Mouse (Mus musculus) left cerebral cortex, adult 8-10 months (tissue): ENCODE results near the gene Yipf3. TPM values are rescaled to one million over a fixed set of nuclear protein-coding genes. Genes with fewer than 3 reads are reported as not detected.
A peak's percentile ranks its signal among the peaks of the same experiment; 100 is the strongest.

Experiments used
- DNase-seq, 2 experiments: peaks; one replicate each; pipeline ENCODE4 v3.0.0; 2022; ENCODE audit warnings: low spot score in 2 of 2
- microRNA-seq, 2 experiments: library from miRNA; unstranded; fragments of <30 nt; microRNA quantifications; one replicate each; pipeline ENCODE4 v1.2.0; 2022
- total RNA-seq, 4 experiments: library from RNA; stranded (reverse); gene quantifications; 2 replicates each; pipeline ENCODE4 v1.2.4; 2022

The Yipf3 gene
- total RNA-seq, 4 experiments from 2014 or later = 72.8 to 90.6 (median 79.7) TPM

DNA sequence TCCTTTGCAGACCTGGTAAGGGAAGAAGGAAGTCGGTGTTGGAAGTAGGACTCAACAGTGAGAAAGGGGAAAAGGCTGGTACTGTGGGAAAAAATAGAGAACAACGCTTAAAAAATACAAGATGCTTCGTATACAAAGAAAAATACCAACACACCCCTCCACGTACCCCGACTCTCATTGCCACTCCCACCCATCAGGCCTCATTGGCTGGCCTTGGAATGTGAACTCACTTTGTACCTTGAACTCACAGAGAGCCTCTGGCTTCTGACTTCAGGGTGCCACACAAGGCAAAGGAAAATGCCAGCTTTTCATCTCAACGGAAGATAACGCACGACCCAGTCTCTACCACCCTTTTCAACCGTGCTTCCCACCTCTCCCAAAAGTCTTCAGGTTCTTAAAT lies 35.3 kb downstream of the Yipf3 start:
- no peak for DNase-seq

DNA sequence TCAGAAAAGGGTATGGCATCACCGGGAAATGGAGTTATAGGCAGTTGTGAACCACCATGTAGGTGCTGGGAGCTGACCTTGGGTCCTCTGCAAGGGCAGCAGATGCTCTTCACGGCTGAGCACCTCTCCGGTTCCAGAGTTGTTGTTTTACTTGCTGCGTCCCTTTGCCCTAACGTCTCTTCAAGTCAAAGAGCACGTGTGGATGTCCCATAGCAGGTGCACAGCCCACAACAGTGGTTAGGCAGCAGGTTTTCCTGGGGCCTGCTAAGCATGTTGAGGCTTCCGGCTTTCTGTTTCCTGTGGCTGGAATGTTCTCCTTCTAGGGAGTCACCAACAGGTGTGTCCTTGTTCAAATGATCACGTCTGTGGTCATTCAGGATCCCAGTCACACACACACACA lies 36.0 kb downstream of the Yipf3 start:
- no peak for DNase-seq

DNA sequence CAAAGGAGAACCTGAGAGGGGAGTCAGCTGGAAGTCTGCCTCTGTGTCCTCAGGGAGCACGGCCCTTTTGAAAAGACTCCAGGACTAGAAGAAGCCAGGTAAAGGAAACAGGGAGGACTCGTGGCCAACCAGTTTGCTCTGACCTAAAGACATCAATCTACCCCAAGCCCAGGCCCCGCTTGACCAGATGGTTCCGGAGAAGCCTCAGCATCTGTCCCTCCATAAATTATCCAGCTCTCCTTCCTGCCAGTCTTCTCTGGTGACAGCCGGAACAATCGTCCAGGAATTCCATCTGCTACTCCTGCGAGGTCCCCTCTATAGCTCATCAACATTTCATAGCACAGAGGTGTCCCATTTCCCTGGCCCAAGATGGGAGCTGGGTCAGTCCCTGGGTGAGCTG lies 36.8 kb downstream of the Yipf3 start:
- no peak for DNase-seq

DNA sequence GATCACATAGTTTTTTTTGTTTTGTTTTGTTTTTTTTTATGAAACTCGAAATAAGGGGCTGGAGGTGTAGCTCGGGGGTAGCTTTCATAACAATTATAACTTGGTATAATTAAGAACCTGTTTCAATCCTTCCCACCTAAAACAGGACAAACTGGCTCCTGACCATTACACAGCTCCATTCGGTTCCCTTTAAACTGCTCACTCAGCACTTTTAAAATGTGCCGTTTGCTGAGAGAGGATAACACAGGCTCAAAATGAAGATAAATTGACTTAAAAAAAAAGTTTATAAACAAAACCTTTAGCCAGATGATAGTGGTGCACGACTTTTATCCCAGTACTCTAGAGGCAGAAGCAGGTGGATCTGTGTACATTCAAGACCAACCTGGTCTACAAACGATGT lies 37.5 kb downstream of the Yipf3 start:
- DNase-seq = no peak

DNA sequence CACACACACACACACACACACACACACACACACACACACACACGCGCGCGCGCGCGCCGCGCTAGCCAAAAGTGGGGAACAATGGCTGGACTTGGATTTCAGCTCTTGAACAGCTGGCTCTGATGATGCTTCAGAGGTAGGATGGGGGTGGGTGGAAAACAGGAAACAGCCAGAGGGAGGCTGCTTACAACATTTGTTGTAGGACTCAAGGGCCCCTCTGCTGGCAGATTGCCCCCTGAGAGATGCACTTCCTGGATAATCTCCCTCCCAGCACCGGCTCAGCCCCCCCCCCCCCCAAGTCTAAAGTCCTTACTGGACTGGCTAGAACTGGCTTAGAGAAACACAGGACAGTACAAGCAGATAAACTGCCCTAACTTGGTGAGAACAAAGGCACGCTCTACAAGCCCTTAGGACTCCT lies 39.8 kb downstream of the Yipf3 start:
- DNase-seq = no peak

GRCm38 (mm10) chr17:46296601-46297000 lies 48.7 kb downstream of the Yipf3 start:
- no peak for DNase-seq

GRCm38 (mm10) chr17:46297028-46297363 lies 49.1 kb downstream of the Yipf3 start:
- DNase-seq = no peak

- peak in 1 of 2 experiments; percentile 65 for DNase-seq
Observed at GRCm38 (mm10) chr17:46297364-46298219, 49.7 kb downstream of the Yipf3 start, which contains the start of gene Dlk2. TSS of gene Dlk2 (plus strand) at chr17:46297421.

DNA sequence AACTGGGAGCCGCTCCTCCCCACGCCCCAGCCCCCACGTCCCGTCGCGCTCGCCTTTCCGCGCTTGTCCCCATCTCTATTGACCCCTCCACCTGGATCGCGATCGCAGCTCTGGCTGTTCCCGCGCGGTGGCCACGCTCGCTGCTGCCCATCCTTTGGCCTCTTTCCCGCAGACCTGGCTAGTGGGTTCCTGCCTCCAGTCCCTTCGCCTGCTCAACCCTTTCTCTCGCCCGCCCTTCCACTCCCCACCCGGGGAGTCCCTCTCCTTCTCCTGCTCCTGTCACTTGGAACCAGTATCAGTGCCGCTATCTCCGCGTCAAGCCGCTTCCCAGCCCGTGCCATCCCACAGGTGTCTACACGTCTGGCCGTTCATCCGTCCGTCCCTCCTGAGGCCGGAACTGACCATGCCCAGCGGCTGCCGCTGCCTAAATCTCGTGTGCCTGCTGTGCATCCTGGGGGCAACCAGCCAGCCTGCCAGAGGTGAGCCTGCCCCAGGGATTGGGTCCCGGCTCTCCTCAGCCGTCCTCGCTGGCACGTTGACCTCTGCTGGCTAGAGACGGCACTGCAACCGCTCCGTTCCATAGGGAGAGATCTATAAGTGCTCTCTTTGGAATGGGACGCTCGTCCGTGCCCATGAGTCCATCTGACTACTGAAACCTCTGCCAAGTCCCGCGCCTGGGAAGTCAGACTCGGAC lies 50.5 kb downstream of the Yipf3 start:
- peak; percentile 75 to 93 for DNase-seq

DNA sequence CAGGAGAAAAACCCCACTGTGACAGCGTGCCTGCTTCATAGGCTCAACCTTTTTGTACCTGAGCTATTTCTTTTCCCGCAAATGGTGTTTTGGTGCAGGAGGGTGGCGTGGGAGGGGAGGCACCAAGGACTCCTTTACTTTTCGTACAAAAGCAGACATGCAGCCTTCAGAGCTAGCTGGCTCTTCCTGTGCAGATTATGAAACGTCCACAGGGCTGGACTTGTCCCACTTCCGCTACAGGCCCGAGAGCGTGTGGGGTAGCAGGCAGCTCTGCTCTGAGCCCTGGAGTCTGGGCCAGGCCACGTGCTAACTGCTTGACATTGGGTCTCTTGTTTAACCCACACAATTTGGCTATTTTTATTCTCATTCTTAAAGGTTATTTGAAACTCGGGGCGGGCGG lies 54.0 kb downstream of the Yipf3 start:
- DNase-seq = peak in 1 of 2 experiments; percentile 43

Small RNAs within 50 kb of the gene (microRNA-seq; reads per million reads assigned to microRNA genes)
- 0 to 0.88 reads per million in 2 experiments for gene Mir693

Other genes with a start within 250 kb of the Yipf3 start
- 10 to 100 TPM; 77.1 to 81.3 (median 79.9) TPM for gene Vegfa, start 215.7 kb upstream of the Yipf3 start, total RNA-seq
- 10 to 100 TPM; 85.2 to 92.1 (median 89.0) TPM for gene Mrps18a, start 137.1 kb upstream of the Yipf3 start, total RNA-seq
- gene Rsph9, start 103.9 kb upstream of the Yipf3 start, total RNA-seq = 10 to 100 TPM; 17.8 to 21.3 (median 19.5) TPM
- gene Mad2l1bp, start 94.5 kb upstream of the Yipf3 start, total RNA-seq = 10 to 100 TPM; 13.0 to 15.8 (median 14.3) TPM
- 100 to 1,000 TPM in 3 of 4 experiments, 10 to 100 TPM in 1; 93.8 to 107 (median 103) TPM for gene Gtpbp2, start 87.0 kb upstream of the Yipf3 start, total RNA-seq
- 1 to 10 TPM; 5.3 to 7.8 (median 6.8) TPM for gene Polh, start 45.4 kb upstream of the Yipf3 start, total RNA-seq
- 10 to 100 TPM; 38.3 to 42.7 (median 41.8) TPM for gene Xpo5, start 45.3 kb upstream of the Yipf3 start, total RNA-seq
- 10 to 100 TPM; 35.4 to 42.3 (median 40.2) TPM for gene Polr1c, start within 50 bp of the Yipf3 start, total RNA-seq
- 10 to 100 TPM; 50.2 to 55.0 (median 53.3) TPM for gene Lrrc73, start 5.5 kb downstream of the Yipf3 start, total RNA-seq
- gene Tjap1, start 34.9 kb downstream of the Yipf3 start, total RNA-seq = 10 to 100 TPM; 37.5 to 43.9 (median 42.3) TPM
- 10 to 100 TPM; 43.9 to 52.8 (median 50.2) TPM for gene Dlk2, start 49.3 kb downstream of the Yipf3 start, total RNA-seq
- gene Abcc10, start 80.3 kb downstream of the Yipf3 start, total RNA-seq = 10 to 100 TPM in 2 of 4 experiments, 1 to 10 TPM in 2; 8.8 to 12.0 (median 10.4) TPM
- gene Zfp318, start 135.7 kb downstream of the Yipf3 start, total RNA-seq = 10 to 100 TPM; 56.7 to 67.4 (median 63.1) TPM
- 1 to 10 TPM; 2.0 to 3.0 (median 2.5) TPM for gene Crip3, start 180.8 kb downstream of the Yipf3 start, total RNA-seq
- under 1 TPM; 0.53 to 0.78 (median 0.66) TPM for gene Slc22a7, start 190.4 kb downstream of the Yipf3 start, total RNA-seq
- 100 to 1,000 TPM; 110 to 125 (median 119) TPM for gene Ttbk1, start 239.6 kb downstream of the Yipf3 start, total RNA-seq
- gene Dnph1, start 248.6 kb downstream of the Yipf3 start, total RNA-seq = 1 to 10 TPM; 3.0 to 5.4 (median 4.8) TPM